Mouse (Mus musculus) small intestine, adult 2 months (tissue): Measurements from ENCODE around the gene Scoc.

Source experiments
- CTCF ChIP-seq: fragments of 200-500 bp; IDR thresholded peaks from 2 replicates; pipeline ENCODE4 v1.5.1; 2012; ENCODE audit warnings: low read depth, mild to moderate bottlenecking, control low read depth, inconsistent platforms, low read length, moderate library complexity, mixed read lengths; ENCODE audit not compliant: insufficient replicate concordance, insufficient read length; ENCODE audit errors: extremely low read depth
- POLR2A ChIP-seq: fragments of 200-500 bp; IDR thresholded peaks from 2 replicates; pipeline ENCODE4 v1.6.1; 2012; ENCODE audit warnings: low read depth, mild to moderate bottlenecking, control low read depth, inconsistent platforms, low read length, moderate library complexity

DNA sequence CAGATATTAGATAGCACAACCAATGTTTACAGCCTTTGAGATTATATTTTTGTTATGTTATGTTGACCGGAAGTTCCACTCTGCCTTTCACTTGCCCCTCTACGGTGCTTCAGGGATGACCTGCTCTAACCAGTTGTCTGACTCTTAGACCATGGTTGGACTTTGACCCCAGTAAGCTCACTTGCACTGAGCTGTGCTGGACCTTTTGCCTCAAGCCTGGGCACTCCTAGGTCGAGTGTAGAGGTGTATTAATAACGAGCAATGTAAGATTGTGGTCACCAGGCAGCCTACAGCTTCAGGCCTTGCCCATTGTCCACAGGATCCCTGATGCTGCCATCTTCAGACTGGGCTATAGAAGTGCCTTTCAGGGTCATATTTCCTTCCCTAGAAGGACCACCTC, 60.5 kb downstream of the Scoc start:
- TF ChIP-seq CTCF: no peak
- no peak for TF ChIP-seq POLR2A
